17 mouse cellular contexts compared by ENCODE assay signal in the genomic region with DNA sequence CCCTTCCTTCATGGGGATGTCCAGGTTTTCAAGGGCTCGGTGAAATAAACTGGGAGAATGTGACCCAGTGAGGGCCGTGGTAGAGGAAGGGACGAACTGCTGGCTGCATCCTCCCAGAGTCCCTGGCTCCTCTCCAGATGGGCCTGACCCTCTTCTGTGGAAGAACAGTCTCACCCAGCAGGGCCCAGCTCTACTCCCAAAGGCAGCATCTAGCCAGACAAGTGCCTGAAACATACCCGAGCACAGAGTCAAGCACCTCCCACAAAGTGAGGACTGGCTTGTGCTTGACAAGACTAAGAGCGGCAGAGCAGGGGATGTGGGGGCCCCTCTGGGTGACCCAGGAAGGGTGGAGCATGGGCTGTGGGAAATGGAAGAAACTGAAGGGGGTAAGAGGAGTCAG. TPM values are rescaled to one million over a fixed set of nuclear protein-coding genes. Genes with fewer than 3 reads are reported as not detected.
DNase-seq lines count a peak whose midpoint lies in the region; ATAC-seq and TF ChIP-seq lines count a peak whose summit lies in the region.
"Had no signal": no experiment of that assay in that cellular context is flagged by ENCODE, and none has a peak within 500 bp of the region (broad histone marks: within the 10 kb centered on the region; RNA-seq: fewer than 3 reads in every experiment).

No protein-coding gene starts in this region.

- H3K4me3 ChIP-seq in layer of hippocampus, adult 2 months: no peak overlapping the region
- H3K4me3 ChIP-seq in forebrain, embryonic 10.5 days: no peak overlapping the region
- H3K4me3 ChIP-seq in liver, embryonic 11.5 days (ENCODE audit: low read depth, low read length): no peak overlapping the region
- H3K4me3 ChIP-seq: embryonic facial prominence, embryonic 13.5 days; hindbrain, embryonic 15.5 days; myocyte had no signal

- H3K9me3 ChIP-seq in forebrain, embryonic 10.5 days: no peaks in the 10 kb centered on the region
- no peaks in the 10 kb centered on the region for H3K9me3 ChIP-seq in liver, embryonic 11.5 days (ENCODE audit: control insufficient read depth, low read length)
- H3K9me3 ChIP-seq: embryonic facial prominence, embryonic 13.5 days; hindbrain, embryonic 15.5 days had no signal

- H3K9ac ChIP-seq in liver, embryonic 11.5 days (ENCODE audit: low read depth, low read length): no peak overlapping the region
- H3K9ac ChIP-seq: embryonic facial prominence, embryonic 13.5 days; forebrain, postnatal 0 days; hindbrain, embryonic 15.5 days; liver, postnatal 0 days had no signal

- 86% methylated on average over 5 of the region's 5 CpGs for WGBS in forebrain, embryonic 10.5 days
- WGBS in liver, embryonic 11.5 days: 57% methylated on average over 5 of the region's 5 CpGs

- no peak for ATAC-seq in liver, embryonic 11.5 days (replicated peaks; ENCODE audit: low FRiP score)
- ATAC-seq: CD4-positive, CD25-positive, alpha-beta regulatory T cell, adult 4 months; forebrain, postnatal 0 days; liver, postnatal 0 days had no signal

- H3K27ac ChIP-seq in layer of hippocampus, adult 2 months: peak overlapping the region; percentile 61
- H3K27ac ChIP-seq in forebrain, embryonic 10.5 days: no peak overlapping the region
- H3K27ac ChIP-seq in liver, embryonic 11.5 days (ENCODE audit: low read depth, low read length): no peak overlapping the region
- H3K27ac ChIP-seq: embryonic facial prominence, embryonic 13.5 days; hindbrain, embryonic 15.5 days had no signal

- DNase-seq in layer of hippocampus, adult 2 months (ENCODE audit: low spot score in 2 of 2): no peak
- no peak for DNase-seq in layer of hippocampus, adult 8-10 months (ENCODE audit: low spot score in 2 of 2)
- DNase-seq in NIH3T3 (ENCODE audit: low read depth): peak; percentile 13
- DNase-seq in gastrocnemius, postnatal 10 days: peak; percentile 41
- peak; percentile 47 for DNase-seq in heart, postnatal 4 days
- no peak for DNase-seq in forebrain, embryonic 10.5 days (ENCODE audit: extremely low spot score, low spot score)
- DNase-seq in liver, embryonic 11.5 days (ENCODE audit: low spot score): no peak
- no peak for DNase-seq in embryo, embryonic 11 days
- DNase-seq: adrenal gland, postnatal 14 days; cerebellum, adult 2 months; forebrain, postnatal 0 days; liver, postnatal 0 days; retina, postnatal 1 day had no signal

- peaks cover 57% of the 10 kb centered on the region for H3K36me3 ChIP-seq in forebrain, embryonic 10.5 days (replicated peaks)
- H3K36me3 ChIP-seq in liver, embryonic 11.5 days (ENCODE audit: control insufficient read depth, insufficient read depth, low read length): no peaks in the 10 kb centered on the region; the same call in 1 of the 2 replicates

- H3K4me1 ChIP-seq in forebrain, embryonic 10.5 days: peaks cover 5% of the 10 kb centered on the region; the same call in 1 of the 2 replicates
- H3K4me1 ChIP-seq in liver, embryonic 11.5 days (replicated peaks; ENCODE audit: control insufficient read depth, insufficient read depth, low read length): no peaks in the 10 kb centered on the region

- no peak for TF ChIP-seq CTCF in layer of hippocampus, adult 2 months (conservative IDR thresholded peaks at IDR 0.05)

- no peaks in the 10 kb centered on the region for H3K27me3 ChIP-seq in forebrain, embryonic 10.5 days (ENCODE audit: poor library complexity, severe bottlenecking)
- H3K27me3 ChIP-seq in liver, embryonic 11.5 days (replicated peaks; ENCODE audit: control insufficient read depth, insufficient read depth, low read length): no peaks in the 10 kb centered on the region; the same call in 1 of the 2 replicates
- H3K27me3 ChIP-seq: embryonic facial prominence, embryonic 13.5 days; hindbrain, embryonic 15.5 days had no signal

- H3K4me2 ChIP-seq in liver, embryonic 11.5 days: no peak overlapping the region
- H3K4me2 ChIP-seq: embryonic facial prominence, embryonic 13.5 days; hindbrain, embryonic 15.5 days had no signal

RNA-seq across cellular contexts. Expression of gene Prmt7, which starts 51.6 kb away (rescaled TPM):
- 10 to 100 TPM; 34.2 to 38.2 TPM for total RNA-seq in layer of hippocampus, adult 2 months (2021)
- 10 to 100 TPM; 32.8 to 43.7 (median 36.4) TPM for total RNA-seq in layer of hippocampus, adult 8-10 months (2022)
- total RNA-seq in gastrocnemius, postnatal 10 days (2021): 10 to 100 TPM; 23.8 to 25.5 TPM
- total RNA-seq in heart, postnatal 4 days (2021): 10 to 100 TPM; 24.1 to 25.5 TPM
- 88.6 and 89.1 TPM in 2 replicates for polyA plus RNA-seq in forebrain, embryonic 10.5 days (2016; fragmentation: Nextera tagmentation; extraction: Ambion mirVana)
- polyA plus RNA-seq in liver, embryonic 11.5 days (2014; fragmentation: Nextera tagmentation; extraction: Ambion mirVana): 65.1 and 75.7 TPM in 2 replicates

RNA-seq across cellular contexts. Expression of gene Slc7a6os, which starts 51.6 kb away (rescaled TPM):
- total RNA-seq in layer of hippocampus, adult 2 months (2021): 10 to 100 TPM; 25.8 to 30.4 TPM
- total RNA-seq in layer of hippocampus, adult 8-10 months (2022): 10 to 100 TPM; 22.2 to 29.7 (median 26.8) TPM
- total RNA-seq in gastrocnemius, postnatal 10 days (2021): 10 to 100 TPM; 11.7 to 13.3 TPM
- 10 to 100 TPM; 17.0 to 17.1 TPM for total RNA-seq in heart, postnatal 4 days (2021)
- polyA plus RNA-seq in forebrain, embryonic 10.5 days (2016; fragmentation: Nextera tagmentation; extraction: Ambion mirVana): 36.5 and 37.2 TPM in 2 replicates
- polyA plus RNA-seq in liver, embryonic 11.5 days (2014; fragmentation: Nextera tagmentation; extraction: Ambion mirVana): 34.8 and 36.5 TPM in 2 replicates

Comparison
In these comparisons a context has a peak if more than half of its experiments do, and no peak if none do; other contexts are left out.
1. DNase-seq: peak in NIH3T3 (single experiment), gastrocnemius, postnatal 10 days (single experiment) and heart, postnatal 4 days (single experiment); none in layer of hippocampus, adult 2 months (0 of 2), layer of hippocampus, adult 8-10 months (0 of 2), forebrain, embryonic 10.5 days (single experiment), liver, embryonic 11.5 days (single experiment) and embryo, embryonic 11 days (single experiment).